Mouse (Mus musculus) liver, adult 2 months (tissue): ENCODE data around the gene Ccdc191.

Experiments used
- CTCF ChIP-seq: fragments of 200-500 bp; IDR thresholded peaks from 2 replicates; pipeline ENCODE4 v1.5.1; 2011; ENCODE audit warnings: low read depth, low read length, control low read depth
- POLR2A ChIP-seq: fragments of 200-500 bp; IDR thresholded peaks from 2 replicates; pipeline ENCODE4 v1.6.1; 2011; ENCODE audit warnings: low read length, control low read depth; ENCODE audit not compliant: insufficient read depth; ENCODE audit errors: extremely low read depth

DNA sequence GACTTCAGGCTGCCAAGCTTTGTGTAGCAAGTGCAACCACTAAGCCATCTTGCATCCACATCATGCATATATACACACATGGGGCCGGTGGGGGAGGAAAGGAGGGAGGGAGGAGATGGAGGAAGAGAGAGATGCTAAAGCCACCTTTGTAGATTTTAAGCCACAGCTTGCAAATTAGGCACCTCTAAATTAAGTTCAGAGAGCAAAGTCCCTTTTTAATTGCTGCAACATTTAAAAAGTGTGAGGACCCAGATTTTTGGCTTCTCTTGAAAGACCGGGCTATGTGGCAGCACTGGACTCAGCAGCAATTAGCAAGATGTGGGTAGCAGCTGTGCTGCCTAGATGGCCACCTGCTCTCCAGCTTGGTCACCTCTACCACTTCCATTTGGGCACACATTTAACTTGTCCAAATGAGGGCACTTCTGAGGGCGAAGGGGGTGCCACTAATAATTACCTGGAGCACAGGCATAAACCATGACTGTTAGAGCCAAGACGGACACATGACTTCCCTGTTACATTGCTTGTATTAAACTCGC, 30.6 kb upstream of the Ccdc191 start:
- TF ChIP-seq CTCF = no peak
- TF ChIP-seq POLR2A = no peak
